Mouse (Mus musculus) brown adipose tissue, adult 24 weeks (tissue): ENCODE data around the gene Cops7b. TPM values are rescaled to one million over a fixed set of nuclear protein-coding genes. Genes with fewer than 3 reads are reported as not detected.

ENCODE experiments used
- H3K27ac ChIP-seq: fragments of 200-500 bp; replicated peaks from 2 replicates; pipeline ENCODE4 v1.5.1; 2012; ENCODE audit warnings: low read depth, mild to moderate bottlenecking, low read length
- H3K4me1 ChIP-seq: fragments of 200-500 bp; 2 replicates; pipeline ENCODE4 v1.6.1; 2012; ENCODE audit warnings: low read length, mixed read lengths; ENCODE audit not compliant: control insufficient read depth, insufficient read depth, insufficient read length
- H3K4me3 ChIP-seq: fragments of 200-500 bp; 2 replicates; pipeline ENCODE4 v1.5.1; 2012; ENCODE audit warnings: low read depth, mild to moderate bottlenecking, low read length, moderate library complexity; ENCODE audit not compliant: insufficient read depth
- polyA plus RNA-seq: library from polyadenylated mRNA; stranded (reverse); fragments of >200 nt; gene quantifications from 2 replicates; pipeline ENCODE4 v1.2.4, GENCODE M21; 2012; ENCODE audit not compliant: missing spikeins, insufficient read depth, insufficient read length

Cops7b gene
- polyA plus RNA-seq, 1 experiment: 7.7 TPM

DNA sequence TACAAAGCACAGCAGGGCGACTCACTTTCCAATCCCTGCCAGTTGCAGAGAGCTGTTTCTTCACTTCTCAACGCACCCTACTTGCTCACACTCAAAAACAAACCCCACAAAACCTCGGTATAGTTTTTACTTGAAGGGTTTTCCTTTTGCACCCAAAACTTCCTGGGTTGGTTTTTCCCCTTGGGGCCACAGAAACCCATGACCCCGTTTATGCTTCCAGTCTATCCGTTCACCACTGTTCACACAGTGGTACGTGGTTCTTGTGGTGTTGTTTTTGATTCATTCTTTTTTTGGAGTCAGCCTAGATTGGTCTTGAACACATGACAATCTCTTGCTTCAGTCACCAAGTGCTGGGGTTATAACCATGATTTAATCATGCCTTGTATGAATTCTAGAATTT, 2.3 kb upstream of the Cops7b start:
- H3K27ac ChIP-seq: no peak overlapping the region
- H3K4me3 ChIP-seq: no peak overlapping the region
- no peaks in the 10 kb centered on the region for H3K4me1 ChIP-seq

DNA sequence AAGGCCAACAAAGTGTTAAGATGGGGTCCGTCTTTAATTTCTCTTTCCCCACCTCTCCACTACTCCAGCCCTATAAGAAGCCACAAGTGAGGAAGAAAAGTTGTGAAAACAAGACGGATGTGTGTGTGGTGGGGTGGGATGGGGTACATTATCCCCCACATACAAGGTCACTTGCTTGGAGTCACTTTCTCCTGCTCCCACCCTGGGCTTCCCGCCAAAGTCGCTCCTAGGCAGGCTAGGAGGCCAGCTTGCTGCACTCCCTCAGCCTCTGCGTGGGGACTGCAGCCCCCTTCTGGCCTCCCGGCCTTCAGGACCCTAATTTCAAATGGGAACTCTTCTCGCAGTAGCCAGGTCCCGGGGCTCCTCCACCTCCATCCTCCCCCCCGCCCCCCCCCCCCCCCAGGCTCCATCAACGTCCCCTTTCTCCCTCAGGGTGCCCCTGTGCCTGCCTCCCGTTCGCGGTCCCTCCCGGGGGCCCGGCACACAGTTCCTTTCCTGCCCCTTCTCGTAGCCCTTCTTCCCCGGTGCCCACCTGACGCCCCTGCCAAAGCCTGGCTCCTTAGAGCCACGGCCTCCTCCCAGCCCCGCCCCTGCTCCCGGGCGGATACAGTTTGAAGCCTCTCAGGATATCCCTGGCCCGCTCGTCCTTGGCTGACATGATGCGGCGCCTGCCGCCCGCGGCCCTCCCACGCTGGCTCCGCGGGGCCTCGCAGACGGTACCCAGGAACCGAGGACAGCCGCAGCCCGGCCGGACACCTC, 833 bp upstream of the Cops7b start:
- Histone ChIP-seq H3K27ac (peak overlapping the region; percentile 74), H3K4me1 (no peaks in the 10 kb centered on the region), H3K4me3 (peak overlapping the region; percentile 89)

- Histone ChIP-seq H3K27ac (no peak overlapping the region), H3K4me3 (no peak overlapping the region), H3K4me1 (no peaks in the 10 kb centered on the region)
Observed at GRCm38 (mm10) chr1:86583709-86584108, 1.0 kb downstream of the Cops7b start.

DNA sequence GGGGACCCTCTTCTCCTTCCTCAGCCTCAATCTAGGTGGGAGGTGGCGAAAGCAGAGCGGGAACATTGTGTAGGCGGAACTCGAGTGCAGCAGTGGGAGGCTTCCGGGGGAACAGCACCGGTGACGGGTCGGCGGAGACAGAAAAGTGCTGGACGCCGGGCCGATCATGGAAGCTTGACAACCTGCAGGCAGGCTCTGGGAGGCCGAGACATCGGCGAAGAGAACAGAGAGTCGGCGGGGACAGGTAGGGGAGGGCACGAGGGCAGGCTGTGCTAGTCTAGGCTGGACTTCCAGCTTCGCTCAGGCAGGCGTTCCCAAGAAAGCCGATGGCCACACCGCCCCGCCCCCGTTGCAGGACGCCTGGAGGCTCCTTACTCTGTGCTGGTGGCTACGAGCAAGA, 4.3 kb downstream of the Cops7b start:
- Histone ChIP-seq H3K4me3 (peak overlapping the region; percentile 90), H3K4me1 (no peaks in the 10 kb centered on the region), H3K27ac (peak overlapping the region; percentile 62; the same call in 1 of the 2 replicates)

DNA sequence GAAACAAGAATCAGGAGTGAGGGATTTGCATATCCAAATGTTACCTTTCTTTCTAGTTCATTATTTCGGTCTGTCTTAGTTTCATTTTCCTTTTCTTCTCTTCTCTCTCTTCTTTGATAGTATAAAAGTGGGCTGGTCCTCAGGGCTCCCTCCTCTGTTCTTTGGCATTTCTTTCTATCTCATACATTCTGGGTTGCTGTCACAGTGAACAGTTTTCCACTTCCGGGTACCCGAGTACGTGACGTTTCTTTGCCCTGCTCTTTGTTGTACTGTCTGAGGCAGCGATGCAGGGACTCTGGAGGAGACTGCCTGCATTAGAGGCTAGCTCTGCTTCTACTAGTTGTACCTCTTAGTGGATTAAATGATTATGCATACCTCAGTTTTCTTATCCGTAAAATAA, 11.8 kb downstream of the Cops7b start:
- Histone ChIP-seq H3K4me1 (no peaks in the 10 kb centered on the region), H3K27ac (no peak overlapping the region), H3K4me3 (no peak overlapping the region)

GRCm38 (mm10) chr1:86595315-86595714, 12.6 kb downstream of the Cops7b start:
- Histone ChIP-seq H3K27ac (no peak overlapping the region), H3K4me1 (no peaks in the 10 kb centered on the region), H3K4me3 (no peak overlapping the region)

DNA sequence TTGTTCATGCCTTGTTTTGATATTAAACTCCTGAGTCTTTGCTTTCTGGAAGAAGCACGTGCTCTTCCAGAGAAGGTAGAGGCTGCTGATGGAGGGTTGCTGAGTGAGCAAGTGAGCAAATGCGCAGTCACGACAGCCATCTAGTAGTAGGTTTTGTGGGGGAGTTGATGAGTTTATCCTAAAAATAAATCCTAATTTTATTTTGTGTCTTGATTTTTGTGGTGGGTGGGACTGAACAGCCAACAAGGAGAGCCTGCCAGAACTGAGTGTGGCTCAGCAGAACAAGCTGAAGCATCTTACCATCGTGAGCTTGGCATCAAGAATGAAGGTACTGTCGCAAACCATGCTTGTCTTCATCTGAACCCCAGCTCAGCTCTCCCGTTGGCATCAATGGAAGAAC, 13.8 kb downstream of the Cops7b start:
- no peak overlapping the region for H3K4me3 ChIP-seq
- no peaks in the 10 kb centered on the region for H3K4me1 ChIP-seq
- H3K27ac ChIP-seq: no peak overlapping the region

- Histone ChIP-seq H3K27ac (no peak overlapping the region), H3K4me1 (no peaks in the 10 kb centered on the region), H3K4me3 (no peak overlapping the region)
Observed at GRCm38 (mm10) chr1:86598516-86598915, 15.8 kb downstream of the Cops7b start.

GRCm38 (mm10) chr1:86600117-86600516, 17.4 kb downstream of the Cops7b start:
- Histone ChIP-seq H3K4me3 (no peak overlapping the region), H3K27ac (no peak overlapping the region)

DNA sequence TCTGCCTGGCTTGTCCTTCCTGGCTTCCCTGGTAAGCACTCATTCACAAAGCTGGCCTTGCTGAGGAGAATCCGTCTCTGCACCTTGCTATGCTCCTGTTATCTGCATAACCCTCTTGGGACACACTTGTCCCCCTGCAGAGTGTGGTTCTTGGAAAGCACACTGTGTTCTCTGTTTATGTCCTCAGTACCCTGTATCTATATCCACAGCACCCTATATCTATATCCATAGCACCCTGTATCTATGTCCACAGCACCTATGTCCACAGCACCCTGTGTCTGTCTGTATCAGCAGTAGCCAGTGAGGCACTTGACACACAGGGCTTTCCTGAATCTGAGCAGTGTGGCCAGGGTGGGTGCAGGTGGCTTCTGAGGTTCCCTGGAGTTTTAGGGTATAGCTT, 28.2 kb downstream of the Cops7b start:
- Histone ChIP-seq H3K4me1 (no peaks in the 10 kb centered on the region), H3K27ac (no peak overlapping the region), H3K4me3 (no peak overlapping the region)

More at GRCm38 (mm10) chr1:86600117-86600516, 17.4 kb downstream of the Cops7b start:
- H3K4me1 ChIP-seq: no peaks in the 10 kb centered on the region

GRCm38 (mm10) chr1:86612081-86612480, 29.4 kb downstream of the Cops7b start:
- Histone ChIP-seq H3K27ac (no peak overlapping the region), H3K4me1 (no peaks in the 10 kb centered on the region), H3K4me3 (no peak overlapping the region)

GRCm38 (mm10) chr1:86614269-86614668, 31.6 kb downstream of the Cops7b start:
- H3K27ac ChIP-seq: no peak overlapping the region
- no peak overlapping the region for H3K4me3 ChIP-seq
- H3K4me1 ChIP-seq: no peaks in the 10 kb centered on the region

GRCm38 (mm10) chr1:86618454-86619125, 35.9 kb downstream of the Cops7b start:
- no peak overlapping the region for H3K4me3 ChIP-seq
- no peaks in the 10 kb centered on the region for H3K4me1 ChIP-seq
- no peak overlapping the region for H3K27ac ChIP-seq

DNA sequence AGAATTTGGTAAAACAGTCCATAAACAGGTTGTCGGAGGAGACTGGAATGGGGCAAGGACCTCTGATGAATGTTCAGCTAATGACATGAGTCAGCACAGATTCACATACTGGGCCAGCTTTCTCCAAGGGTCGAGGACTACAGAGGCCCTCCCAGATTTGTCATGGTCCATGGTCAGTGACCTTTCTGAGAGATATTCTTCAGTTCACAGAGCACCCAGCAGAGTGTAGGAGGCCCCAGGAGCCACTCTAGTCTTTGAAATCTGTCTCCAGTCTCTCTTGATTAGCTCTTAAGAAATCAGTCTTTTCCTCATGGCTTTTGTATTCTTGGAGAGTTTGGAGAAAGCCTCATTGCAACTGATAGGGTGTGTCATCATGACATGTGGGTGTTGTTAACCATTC, 39.6 kb downstream of the Cops7b start:
- Histone ChIP-seq H3K27ac (no peak overlapping the region), H3K4me1 (no peaks in the 10 kb centered on the region), H3K4me3 (no peak overlapping the region)

DNA sequence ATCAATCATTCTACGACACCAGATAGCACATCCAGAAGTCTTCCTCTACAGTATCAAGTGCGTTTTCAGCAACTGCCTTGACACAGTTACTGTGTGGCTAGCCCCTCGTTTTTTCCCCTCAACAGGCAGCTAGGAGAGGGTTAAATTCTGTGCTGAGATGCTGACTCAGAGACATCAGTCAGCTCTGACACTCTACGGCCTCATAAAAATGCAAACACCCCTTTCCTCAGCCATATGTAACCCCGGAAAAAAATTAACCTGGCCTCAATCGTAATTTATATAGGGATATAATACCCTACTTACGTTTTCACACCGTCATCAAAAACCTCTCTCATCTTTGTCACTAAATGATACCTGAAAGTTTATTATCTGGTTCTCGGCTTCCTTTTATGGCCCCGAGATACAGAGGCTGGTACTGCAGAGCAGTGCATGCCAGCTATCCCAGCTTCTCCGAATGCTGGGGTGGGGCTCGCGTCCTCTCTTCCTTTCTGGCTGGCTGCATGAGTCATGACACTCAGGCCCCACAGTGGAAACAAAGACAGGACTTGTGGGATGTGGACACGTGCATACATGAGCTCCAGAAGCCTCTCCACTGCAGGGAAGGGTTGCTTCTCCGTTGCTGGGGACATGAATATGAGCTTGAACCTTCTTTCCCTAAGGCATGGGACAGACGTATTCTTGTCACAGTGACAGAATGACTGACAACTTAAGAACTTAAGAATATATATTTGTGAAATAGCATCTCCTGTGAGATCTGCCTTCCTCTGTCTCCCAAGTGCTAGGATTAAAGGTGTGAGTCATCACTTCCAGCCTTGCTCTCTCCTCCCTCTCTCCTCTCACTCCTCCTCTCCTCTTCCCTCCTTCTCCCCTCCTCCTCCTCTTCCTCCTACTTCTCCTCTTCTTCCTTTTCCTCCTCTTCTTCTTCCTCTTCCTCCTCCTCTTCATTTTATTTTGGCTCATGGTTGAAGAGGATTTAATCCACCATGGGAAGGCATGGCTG, 40.6 kb downstream of the Cops7b start:
- Histone ChIP-seq H3K27ac (no peak overlapping the region), H3K4me3 (no peak overlapping the region), H3K4me1 (no peaks in the 10 kb centered on the region)
